Mouse (Mus musculus): ENCODE measurements around the gene Dusp3. TPM values are rescaled to one million over a fixed set of nuclear protein-coding genes. Genes with fewer than 3 reads are reported as not detected.

Dusp3 gene
- polyA plus RNA-seq, 1 experiment from 2014 or later, result 11.7 TPM

GRCm38 (mm10) chr11:101972097-101972496 is 14.7 kb downstream of the Dusp3 start:
- no peak for DNase-seq (ENCODE audit: low spot score)
- Histone ChIP-seq H3K4me3 (no peak overlapping the region), H3K4me1 (peaks cover 23% of the 10 kb centered on the region), H3K27ac (replicated peaks) (no peak overlapping the region), H3K27me3 (replicated peaks; ENCODE audit: low read depth, poor library complexity, severe bottlenecking) (peaks cover 15% of the 10 kb centered on the region), H3K36me3 (replicated peaks) (peaks cover 3% of the 10 kb centered on the region; the same call in 1 of the 2 replicates), H3K9me3 (no peaks in the 10 kb centered on the region)
- 75% methylated on average over 3 of the region's 3 CpGs for WGBS

GRCm38 (mm10) chr11:101971410-101971809 is 15.4 kb downstream of the Dusp3 start:
- DNase-seq (ENCODE audit: low spot score), result no peak
- peaks cover 3% of the 10 kb centered on the region; the same call in 1 of the 2 replicates for H3K36me3 ChIP-seq (replicated peaks)

GRCm38 (mm10) chr11:101969835-101970234 is 17.0 kb downstream of the Dusp3 start:
- 83% methylated on average over 13 of the region's 13 CpGs for WGBS
- Histone ChIP-seq H3K9me3 (no peaks in the 10 kb centered on the region), H3K4me3 (no peak overlapping the region), H3K27me3 (replicated peaks; ENCODE audit: low read depth, poor library complexity, severe bottlenecking) (peaks cover 37% of the 10 kb centered on the region), H3K36me3 (replicated peaks) (peaks cover 3% of the 10 kb centered on the region; the same call in 1 of the 2 replicates), H3K27ac (replicated peaks) (no peak overlapping the region), H3K4me1 (peaks cover 46% of the 10 kb centered on the region)
- no peak for DNase-seq (ENCODE audit: low spot score)

More at GRCm38 (mm10) chr11:101971410-101971809, 15.4 kb downstream of the Dusp3 start:
- H3K9me3 ChIP-seq, result no peaks in the 10 kb centered on the region
- peaks cover 22% of the 10 kb centered on the region for H3K27me3 ChIP-seq (replicated peaks; ENCODE audit: low read depth, poor library complexity, severe bottlenecking)
- no peak overlapping the region for H3K4me3 ChIP-seq
- H3K27ac ChIP-seq (replicated peaks), result no peak overlapping the region
- 42% methylated on average over 3 of the region's 3 CpGs for WGBS
- peaks cover 30% of the 10 kb centered on the region for H3K4me1 ChIP-seq

GRCm38 (mm10) chr11:101968791-101969190 is 18.0 kb downstream of the Dusp3 start:
- no peaks in the 10 kb centered on the region for H3K9me3 ChIP-seq
- H3K36me3 ChIP-seq (replicated peaks), result no peaks in the 10 kb centered on the region
- peaks cover 50% of the 10 kb centered on the region for H3K4me1 ChIP-seq
- 0% methylated on average over 5 of the region's 5 CpGs for WGBS
- H3K4me3 ChIP-seq, result 0 out of 2 replicates have a peak overlapping the region, but pooled peaks have one; percentile 1
- H3K27me3 ChIP-seq (replicated peaks; ENCODE audit: low read depth, poor library complexity, severe bottlenecking), result peaks cover 48% of the 10 kb centered on the region
- peak overlapping the region; percentile 45; the same call in 1 of the 2 replicates for H3K27ac ChIP-seq (replicated peaks)
- peak; percentile 85 for DNase-seq (ENCODE audit: low spot score)

GRCm38 (mm10) chr11:101968311-101968710 is 18.5 kb downstream of the Dusp3 start:
- WGBS, result 7% methylated on average over 7 of the region's 7 CpGs
- H3K27ac ChIP-seq (replicated peaks), result peak overlapping the region; percentile 45; the same call in 1 of the 2 replicates
- H3K9me3 ChIP-seq, result no peaks in the 10 kb centered on the region
- H3K4me1 ChIP-seq, result peaks cover 54% of the 10 kb centered on the region
- DNase-seq (ENCODE audit: low spot score), result no peak
- H3K4me3 ChIP-seq, result 0 out of 2 replicates have a peak overlapping the region, but pooled peaks have one; percentile 1
- H3K27me3 ChIP-seq (replicated peaks; ENCODE audit: low read depth, poor library complexity, severe bottlenecking), result peaks cover 53% of the 10 kb centered on the region
- H3K36me3 ChIP-seq (replicated peaks), result no peaks in the 10 kb centered on the region

GRCm38 (mm10) chr11:101966965-101967614 is 19.7 kb downstream of the Dusp3 start, which contains the start of gene Sost:
TSS of gene Sost (minus strand) at chr11:101967015.
- 21% methylated on average over 10 of the region's 10 CpGs for WGBS
- Histone ChIP-seq H3K36me3 (replicated peaks) (no peaks in the 10 kb centered on the region), H3K27me3 (replicated peaks; ENCODE audit: low read depth, poor library complexity, severe bottlenecking) (peaks cover 65% of the 10 kb centered on the region), H3K4me1 (peaks cover 67% of the 10 kb centered on the region), H3K27ac (replicated peaks) (peak within 1 kb of the TSS; percentile 63; the same call in 1 of the 2 replicates), H3K4me3 (0 out of 2 replicates have a peak within 1 kb of the TSS, but pooled peaks have one; percentile 9), H3K9me3 (no peaks in the 10 kb centered on the region)
- no peak for DNase-seq (ENCODE audit: low spot score)

GRCm38 (mm10) chr11:101965553-101965952 is 21.3 kb downstream of the Dusp3 start:
- Histone ChIP-seq H3K4me3 (no peak overlapping the region), H3K27me3 (replicated peaks; ENCODE audit: low read depth, poor library complexity, severe bottlenecking) (peaks cover 80% of the 10 kb centered on the region), H3K9me3 (no peaks in the 10 kb centered on the region), H3K27ac (replicated peaks) (no peak overlapping the region), H3K4me1 (peaks cover 69% of the 10 kb centered on the region), H3K36me3 (replicated peaks) (no peaks in the 10 kb centered on the region)
- WGBS, result 5% methylated on average over 2 of the region's 2 CpGs
- no peak for DNase-seq (ENCODE audit: low spot score)

GRCm38 (mm10) chr11:101964647-101965046 is 22.2 kb downstream of the Dusp3 start:
- peaks cover 69% of the 10 kb centered on the region for H3K4me1 ChIP-seq
- H3K36me3 ChIP-seq (replicated peaks), result no peaks in the 10 kb centered on the region
- no peaks in the 10 kb centered on the region for H3K9me3 ChIP-seq
- peaks cover 89% of the 10 kb centered on the region for H3K27me3 ChIP-seq (replicated peaks; ENCODE audit: low read depth, poor library complexity, severe bottlenecking)
- 3% methylated on average over 8 of the region's 8 CpGs for WGBS
- peak overlapping the region; percentile 63; the same call in 1 of the 2 replicates for H3K4me3 ChIP-seq
- H3K27ac ChIP-seq (replicated peaks), result no peak overlapping the region
- peak; percentile 40 for DNase-seq (ENCODE audit: low spot score)

GRCm38 (mm10) chr11:101963473-101964291 is 23.1 kb downstream of the Dusp3 start:
- under 1% methylated on average over 78 of the region's 78 CpGs for WGBS
- Histone ChIP-seq H3K27ac (replicated peaks) (peak overlapping the region; percentile 75), H3K36me3 (replicated peaks) (no peaks in the 10 kb centered on the region), H3K4me3 (peak overlapping the region; percentile 63), H3K27me3 (replicated peaks; ENCODE audit: low read depth, poor library complexity, severe bottlenecking) (peaks cover 98% of the 10 kb centered on the region), H3K4me1 (peaks cover 68% of the 10 kb centered on the region), H3K9me3 (no peaks in the 10 kb centered on the region)
- DNase-seq (ENCODE audit: low spot score), result peak; percentile 77

GRCm38 (mm10) chr11:101963043-101963442 is 23.8 kb downstream of the Dusp3 start:
- no peaks in the 10 kb centered on the region for H3K36me3 ChIP-seq (replicated peaks)
- H3K4me3 ChIP-seq, result peak overlapping the region; percentile 63
- H3K27ac ChIP-seq (replicated peaks), result no peak overlapping the region
- WGBS, result 2% methylated on average over 11 of the region's 11 CpGs
- no peaks in the 10 kb centered on the region for H3K9me3 ChIP-seq
- DNase-seq (ENCODE audit: low spot score), result peak; percentile 40
- H3K27me3 ChIP-seq (replicated peaks; ENCODE audit: low read depth, poor library complexity, severe bottlenecking), result peaks cover 98% of the 10 kb centered on the region
- peaks cover 62% of the 10 kb centered on the region for H3K4me1 ChIP-seq

GRCm38 (mm10) chr11:101957476-101957875 is 29.3 kb downstream of the Dusp3 start:
- Histone ChIP-seq H3K9me3 (no peaks in the 10 kb centered on the region), H3K36me3 (replicated peaks) (no peaks in the 10 kb centered on the region), H3K4me1 (peaks cover 28% of the 10 kb centered on the region), H3K4me3 (no peak overlapping the region), H3K27me3 (replicated peaks; ENCODE audit: low read depth, poor library complexity, severe bottlenecking) (peaks cover 86% of the 10 kb centered on the region), H3K27ac (replicated peaks) (no peak overlapping the region)
- WGBS, result 77% methylated on average over 5 of the region's 5 CpGs
- DNase-seq (ENCODE audit: low spot score), result no peak

GRCm38 (mm10) chr11:101953441-101953840 is 33.4 kb downstream of the Dusp3 start:
- Histone ChIP-seq H3K27me3 (replicated peaks; ENCODE audit: low read depth, poor library complexity, severe bottlenecking) (peaks cover 71% of the 10 kb centered on the region), H3K27ac (replicated peaks) (no peak overlapping the region)
- DNase-seq (ENCODE audit: low spot score), result no peak

More at GRCm38 (mm10) chr11:101953441-101953840, 33.4 kb downstream of the Dusp3 start:
- WGBS, result 65% methylated on average over 4 of the region's 4 CpGs
- Histone ChIP-seq H3K4me1 (peaks cover 31% of the 10 kb centered on the region), H3K9me3 (no peaks in the 10 kb centered on the region), H3K4me3 (no peak overlapping the region), H3K36me3 (replicated peaks) (no peaks in the 10 kb centered on the region)
